Mouse (Mus musculus) heart, embryonic 13.5 days (tissue): ENCODE data around the gene Dguok. TPM values are rescaled to one million over a fixed set of nuclear protein-coding genes. Genes with fewer than 3 reads are reported as not detected.

Source experiments
- ATAC-seq: fragments of 200-750 bp; cut with Nextera tagmentation; 2 replicates; pipeline ENCODE4 v1.8.0; 2017; ENCODE audit warnings: moderate TSS enrichment; ENCODE audit not compliant: insufficient number of reproducible peaks, low FRiP score, low TSS enrichment; ENCODE audit errors: extremely low read depth
- H3K27ac ChIP-seq: fragments of 300-500 bp; sonication (generic); replicated peaks from 2 replicates; pipeline ENCODE4 v1.5.1; 2015; ENCODE audit warnings: moderate library complexity, mild to moderate bottlenecking, inconsistent platforms
- H3K27me3 ChIP-seq: fragments of 300-500 bp; sonication (generic); replicated peaks from 2 replicates; pipeline ENCODE4 v1.6.1; 2015; ENCODE audit warnings: mild to moderate bottlenecking, inconsistent platforms
- H3K36me3 ChIP-seq: fragments of 300-500 bp; sonication (generic); 2 replicates; pipeline ENCODE4 v1.6.1; 2015; ENCODE audit warnings: mild to moderate bottlenecking, inconsistent platforms
- H3K4me1 ChIP-seq: fragments of 300-500 bp; sonication (generic); 2 replicates; pipeline ENCODE4 v1.6.1; 2015; ENCODE audit warnings: inconsistent platforms
- H3K4me2 ChIP-seq: fragments of 300-500 bp; sonication (generic); 2 replicates; pipeline ENCODE4 v1.6.1; 2015; ENCODE audit warnings: inconsistent platforms, mild to moderate bottlenecking, moderate library complexity
- H3K4me3 ChIP-seq: fragments of 300-500 bp; sonication (generic); 2 replicates; pipeline ENCODE4 v1.5.1; 2015; ENCODE audit warnings: moderate library complexity, mild to moderate bottlenecking, inconsistent platforms
- H3K9ac ChIP-seq: fragments of 300-500 bp; sonication (generic); 2 replicates; pipeline ENCODE4 v1.6.1; 2015; ENCODE audit warnings: inconsistent platforms, mild to moderate bottlenecking, moderate library complexity
- H3K9me3 ChIP-seq: fragments of 300-500 bp; sonication (generic); 2 replicates; pipeline ENCODE4 v1.6.1; 2016; ENCODE audit warnings: inconsistent platforms
- WGBS: fragments of 180-500 bp; shearing (Covaris S2); methylation state at CpG from one replicate; pipeline ENCODE4 v1.1.7; 2015; ENCODE audit warnings: mixed read lengths; 5-methylcytosine and 5-hydroxymethylcytosine counted together
- polyA plus RNA-seq: library from polyadenylated mRNA; unstranded; fragments of >200 nt; fragmentation: Nextera tagmentation; extraction: Ambion mirVana; gene quantifications from 2 replicates; pipeline ENCODE4 v1.2.1, GENCODE M21; 2015

The Dguok gene
- polyA plus RNA-seq, 1 experiment from 2014 or later = 55.2 TPM

DNA sequence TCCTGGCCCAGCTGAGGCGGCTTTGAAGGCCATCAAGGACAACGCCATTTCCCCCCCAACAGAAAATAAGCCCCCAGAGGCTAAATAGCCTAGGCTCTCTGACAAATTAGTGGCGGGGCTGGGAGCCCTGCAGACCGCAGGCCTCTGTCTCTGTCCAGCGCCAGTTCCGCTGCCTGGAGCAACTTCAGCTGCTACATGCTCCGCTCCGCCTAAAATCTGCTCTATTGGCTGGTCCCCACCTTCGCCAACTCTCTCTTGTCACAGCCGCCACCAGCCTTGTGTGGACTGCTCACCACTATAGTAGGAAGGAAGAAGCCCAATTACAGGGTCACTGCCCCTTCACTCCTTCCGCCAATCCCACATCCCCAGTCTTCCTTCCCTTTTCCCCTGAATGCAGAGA, 53.1 kb downstream of the Dguok start:
- H3K27me3 ChIP-seq = peaks cover 6% of the 10 kb centered on the region; the same call in 1 of the 2 replicates
- H3K27ac ChIP-seq = 0 out of 2 replicates have a peak overlapping the region, but pooled peaks have one; percentile 5
- peak overlapping the region; percentile 97 for H3K9ac ChIP-seq
- H3K4me1 ChIP-seq = peaks cover 81% of the 10 kb centered on the region
- WGBS = 54% methylated on average over 11 of the region's 11 CpGs
- no peaks in the 10 kb centered on the region for H3K9me3 ChIP-seq
- H3K36me3 ChIP-seq = peaks cover 11% of the 10 kb centered on the region; the same call in 1 of the 2 replicates
- ATAC-seq = no peak
- H3K4me3 ChIP-seq = peak overlapping the region; percentile 88
- H3K4me2 ChIP-seq = peak overlapping the region; percentile 96

DNA sequence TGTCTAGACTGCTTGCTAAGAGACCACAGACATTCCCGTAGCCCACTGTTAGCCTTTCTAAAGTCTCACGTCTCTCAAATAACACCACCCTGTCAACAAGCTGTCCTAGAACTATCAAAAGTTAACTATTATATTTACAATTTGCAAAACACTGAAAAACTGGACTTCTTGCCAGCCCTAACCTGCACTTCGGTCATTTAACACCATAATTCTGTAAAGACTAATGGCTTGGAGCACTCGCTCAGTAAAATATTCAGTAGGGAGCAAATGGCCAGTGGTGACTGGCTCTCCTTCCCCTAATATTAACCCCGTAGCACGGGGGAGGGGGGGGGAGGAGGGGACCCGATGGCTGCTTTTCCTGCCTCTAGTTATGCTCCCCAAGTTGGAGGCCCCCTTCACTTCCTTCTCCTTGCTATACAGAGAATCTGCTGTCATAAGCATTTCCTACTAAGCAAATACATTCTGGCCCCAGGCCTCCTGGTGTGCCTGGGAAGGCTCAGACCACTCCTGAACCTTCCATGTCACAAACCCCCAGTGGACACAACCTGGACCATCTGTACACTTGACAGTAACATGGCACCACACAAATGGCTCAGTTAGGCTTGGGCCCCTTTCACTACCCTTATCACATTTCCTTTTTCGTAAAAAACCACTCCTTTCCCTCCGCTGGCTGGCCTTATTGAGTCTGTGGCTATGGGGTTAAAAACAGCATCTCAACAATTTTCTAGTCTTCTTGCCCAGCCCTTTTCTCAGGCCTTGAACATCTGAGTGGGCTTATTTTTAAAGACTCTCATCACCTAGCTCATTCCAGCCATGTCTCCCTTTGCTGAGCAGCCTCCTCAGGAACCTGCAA, 56.1 kb downstream of the Dguok start:
- Histone ChIP-seq H3K9me3 (no peaks in the 10 kb centered on the region), H3K9ac (no peak overlapping the region), H3K27ac (peak overlapping the region; percentile 85), H3K4me3 (peak overlapping the region; percentile 8; the same call in 1 of the 2 replicates), H3K27me3 (no peaks in the 10 kb centered on the region), H3K4me1 (peaks cover 99% of the 10 kb centered on the region), H3K4me2 (peak overlapping the region; percentile 35), H3K36me3 (peaks cover 33% of the 10 kb centered on the region)
- 52% methylated on average over 9 of the region's 9 CpGs for WGBS
- no peak for ATAC-seq

DNA sequence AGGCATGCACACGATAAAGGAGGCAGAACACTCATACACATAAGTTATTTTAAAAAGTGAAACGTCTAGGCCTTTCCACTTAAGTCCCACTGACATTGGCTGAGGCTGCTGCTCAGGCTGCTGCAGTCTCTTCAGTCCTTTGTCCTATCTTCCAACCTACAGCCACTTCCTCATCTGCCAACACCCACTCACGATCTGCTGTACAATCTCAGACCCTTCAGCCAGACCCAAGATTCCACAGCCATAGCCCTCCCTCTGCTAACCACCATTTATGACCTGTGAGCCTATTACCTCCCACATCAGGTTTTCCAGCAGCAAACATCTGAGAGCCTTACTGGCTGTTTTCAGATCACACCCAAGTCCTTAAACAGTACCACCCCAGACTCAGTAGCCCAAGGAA, 57.3 kb downstream of the Dguok start:
- 5% methylated on average over 3 of the region's 3 CpGs for WGBS
- Histone ChIP-seq H3K4me1 (peaks cover 99% of the 10 kb centered on the region), H3K9me3 (no peaks in the 10 kb centered on the region), H3K9ac (peak overlapping the region; percentile 58), H3K36me3 (peaks cover 40% of the 10 kb centered on the region), H3K4me3 (no peak overlapping the region), H3K4me2 (peak overlapping the region; percentile 44), H3K27me3 (no peaks in the 10 kb centered on the region), H3K27ac (peak overlapping the region; percentile 85)
- peak; percentile 33; the same call in 1 of the 2 replicates for ATAC-seq

DNA sequence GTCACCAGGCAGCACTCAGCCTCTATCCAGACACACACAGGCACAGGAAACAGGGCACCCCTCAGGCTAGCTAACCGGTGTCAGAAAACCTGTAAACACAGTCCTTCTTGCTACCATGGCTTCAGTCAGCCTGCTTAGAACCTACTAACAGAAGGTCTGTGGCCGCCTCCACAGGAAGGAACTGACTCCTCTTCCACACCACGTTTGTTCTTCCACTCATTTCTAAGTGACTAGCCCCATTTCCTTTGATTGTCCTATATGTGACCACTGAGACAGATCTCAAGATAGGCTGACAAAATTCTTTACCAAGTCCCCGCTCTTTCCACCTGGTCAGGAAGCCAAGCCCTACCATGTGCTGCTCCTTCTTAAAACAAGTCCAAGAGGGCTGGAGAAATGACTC, 57.9 kb downstream of the Dguok start:
- no peak for ATAC-seq
- H3K9ac ChIP-seq = peak overlapping the region; percentile 58; the same call in 1 of the 2 replicates
- 47% methylated on average over 4 of the region's 4 CpGs for WGBS

DNA sequence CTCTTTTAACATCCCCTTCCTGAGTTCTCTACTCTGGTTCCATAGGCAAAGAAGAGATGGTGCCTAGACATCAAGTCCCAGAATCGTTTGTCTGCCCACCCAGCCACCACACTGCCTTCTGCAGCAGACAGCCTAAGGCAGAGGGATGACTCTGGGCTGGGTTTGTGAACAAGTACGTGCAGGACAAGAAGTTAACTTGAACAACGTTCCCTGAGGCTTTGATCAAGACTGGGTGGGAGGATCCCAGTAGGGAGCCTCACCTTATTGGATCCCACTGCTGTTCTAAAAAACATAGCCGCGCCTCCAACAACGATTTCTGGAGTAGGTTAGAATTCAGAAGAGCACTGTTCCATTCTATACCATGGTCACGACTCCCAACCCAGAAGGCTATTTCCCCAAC, 59.7 kb downstream of the Dguok start:
- Histone ChIP-seq H3K9me3 (no peaks in the 10 kb centered on the region), H3K27me3 (no peaks in the 10 kb centered on the region), H3K9ac (peak overlapping the region; percentile 8; the same call in 1 of the 2 replicates), H3K36me3 (peaks cover 36% of the 10 kb centered on the region), H3K4me3 (no peak overlapping the region), H3K4me2 (no peak overlapping the region), H3K27ac (no peak overlapping the region), H3K4me1 (peaks cover 100% of the 10 kb centered on the region)
- no peak for ATAC-seq
- 68% methylated on average over 7 of the region's 7 CpGs for WGBS

More for the DNA sequence above, 57.9 kb downstream of the Dguok start:
- Histone ChIP-seq H3K27ac (peak overlapping the region; percentile 85), H3K27me3 (no peaks in the 10 kb centered on the region), H3K4me1 (peaks cover 99% of the 10 kb centered on the region), H3K9me3 (no peaks in the 10 kb centered on the region), H3K4me3 (no peak overlapping the region), H3K4me2 (peak overlapping the region; percentile 44), H3K36me3 (peaks cover 37% of the 10 kb centered on the region)

DNA sequence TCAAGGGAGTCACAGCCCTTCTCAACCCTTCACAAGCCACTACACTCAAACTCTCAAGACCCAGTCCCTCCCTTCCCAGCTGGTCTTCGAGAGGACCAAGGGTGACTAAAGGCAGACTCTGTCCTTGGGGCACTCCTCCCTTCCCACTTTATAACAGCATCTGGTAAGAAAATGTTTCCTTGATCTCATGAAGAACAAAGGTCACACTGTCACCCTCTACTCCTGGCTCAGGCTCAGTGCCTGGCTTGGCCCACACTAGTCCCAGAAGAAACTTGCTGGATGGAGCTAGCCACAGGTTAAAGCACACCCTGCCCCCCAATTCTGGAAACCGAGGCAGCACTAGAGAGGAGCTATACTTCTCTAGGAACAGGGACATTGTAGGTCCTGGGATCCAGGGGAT, 61.0 kb downstream of the Dguok start:
- Histone ChIP-seq H3K27me3 (no peaks in the 10 kb centered on the region), H3K9me3 (no peaks in the 10 kb centered on the region), H3K36me3 (peaks cover 33% of the 10 kb centered on the region), H3K9ac (no peak overlapping the region), H3K4me3 (no peak overlapping the region), H3K27ac (no peak overlapping the region), H3K4me1 (peaks cover 93% of the 10 kb centered on the region), H3K4me2 (no peak overlapping the region)
- ATAC-seq = no peak
- 71% methylated on average over 2 of the region's 2 CpGs for WGBS

DNA sequence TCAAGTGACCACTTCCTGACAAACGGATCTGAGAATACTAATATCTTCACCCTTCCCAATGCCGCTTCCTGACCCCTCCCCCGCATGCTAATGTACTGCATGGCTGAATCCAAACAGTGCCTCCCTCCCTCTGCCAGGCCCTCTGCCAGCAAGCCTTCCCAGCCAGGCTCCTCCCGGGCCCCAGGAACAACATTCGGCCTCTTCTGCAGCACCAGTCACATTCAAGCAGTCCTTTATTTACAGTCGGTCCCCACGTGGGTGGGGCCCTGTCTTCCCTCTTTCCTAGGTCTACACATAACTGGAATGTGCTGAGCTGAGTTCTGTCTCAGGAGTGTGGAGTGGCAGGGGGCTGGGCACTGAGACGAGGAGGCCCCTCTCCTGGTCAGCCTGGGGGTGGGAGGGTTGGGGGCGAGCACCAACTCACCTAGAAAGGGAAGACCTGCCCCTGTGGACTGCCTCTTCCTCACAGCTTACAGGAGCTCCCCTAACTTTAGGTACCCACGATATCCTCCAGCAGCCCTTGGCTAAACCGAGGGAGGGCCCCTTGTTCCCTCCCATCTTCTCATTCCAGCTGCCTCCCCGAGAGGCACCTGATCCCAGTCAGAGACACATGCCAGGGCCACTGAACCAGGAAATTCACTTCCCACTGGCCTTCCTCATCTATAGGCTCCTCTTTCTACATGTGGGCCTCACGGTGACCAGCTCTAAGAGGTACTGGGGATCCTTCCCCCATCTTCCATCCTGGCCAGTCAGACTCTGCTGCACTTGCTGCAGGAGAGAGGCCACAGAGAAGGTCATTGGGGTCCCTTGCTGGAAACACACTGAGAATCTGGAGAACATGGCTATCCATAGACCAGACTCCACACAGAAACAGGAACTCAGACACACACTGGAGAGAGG, 63.1 kb downstream of the Dguok start:
- H3K27me3 ChIP-seq = no peaks in the 10 kb centered on the region
- peak overlapping the region; percentile 95 for H3K27ac ChIP-seq
- peak overlapping the region; percentile 27 for H3K4me3 ChIP-seq
- ATAC-seq = peak; percentile 34; the same call in 1 of the 2 replicates
- 5% methylated on average over 13 of the region's 13 CpGs for WGBS
- H3K4me2 ChIP-seq = peak overlapping the region; percentile 94
- peaks cover 39% of the 10 kb centered on the region for H3K36me3 ChIP-seq
- H3K4me1 ChIP-seq = peaks cover 92% of the 10 kb centered on the region
- H3K9me3 ChIP-seq = no peaks in the 10 kb centered on the region
- H3K9ac ChIP-seq = peak overlapping the region; percentile 90

DNA sequence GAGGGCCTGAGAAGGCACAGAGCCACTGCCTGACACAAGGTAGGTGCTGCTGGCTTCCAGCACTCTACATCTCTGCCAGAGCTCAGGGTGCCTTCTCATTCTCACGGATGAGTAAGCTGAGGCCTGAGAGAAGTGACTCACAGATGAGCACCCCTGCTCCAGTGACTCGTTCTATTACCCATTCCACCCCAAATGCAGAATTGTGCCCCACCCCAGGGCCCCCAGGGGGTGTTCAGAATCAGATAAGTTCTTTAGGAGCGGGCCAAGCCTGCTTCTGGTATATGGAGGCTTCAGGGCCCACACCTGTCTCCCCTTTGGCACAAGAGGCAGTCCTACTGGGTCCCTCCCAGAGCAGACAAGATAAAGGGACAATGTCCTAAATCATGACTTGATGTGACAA, 64.1 kb downstream of the Dguok start:
- Histone ChIP-seq H3K4me2 (peak overlapping the region; percentile 94), H3K27ac (peak overlapping the region; percentile 95), H3K4me3 (peak overlapping the region; percentile 85), H3K4me1 (peaks cover 92% of the 10 kb centered on the region), H3K36me3 (peaks cover 41% of the 10 kb centered on the region), H3K9me3 (no peaks in the 10 kb centered on the region), H3K9ac (peak overlapping the region; percentile 90), H3K27me3 (no peaks in the 10 kb centered on the region)
- ATAC-seq = no peak
- 36% methylated on average over 3 of the region's 3 CpGs for WGBS

DNA sequence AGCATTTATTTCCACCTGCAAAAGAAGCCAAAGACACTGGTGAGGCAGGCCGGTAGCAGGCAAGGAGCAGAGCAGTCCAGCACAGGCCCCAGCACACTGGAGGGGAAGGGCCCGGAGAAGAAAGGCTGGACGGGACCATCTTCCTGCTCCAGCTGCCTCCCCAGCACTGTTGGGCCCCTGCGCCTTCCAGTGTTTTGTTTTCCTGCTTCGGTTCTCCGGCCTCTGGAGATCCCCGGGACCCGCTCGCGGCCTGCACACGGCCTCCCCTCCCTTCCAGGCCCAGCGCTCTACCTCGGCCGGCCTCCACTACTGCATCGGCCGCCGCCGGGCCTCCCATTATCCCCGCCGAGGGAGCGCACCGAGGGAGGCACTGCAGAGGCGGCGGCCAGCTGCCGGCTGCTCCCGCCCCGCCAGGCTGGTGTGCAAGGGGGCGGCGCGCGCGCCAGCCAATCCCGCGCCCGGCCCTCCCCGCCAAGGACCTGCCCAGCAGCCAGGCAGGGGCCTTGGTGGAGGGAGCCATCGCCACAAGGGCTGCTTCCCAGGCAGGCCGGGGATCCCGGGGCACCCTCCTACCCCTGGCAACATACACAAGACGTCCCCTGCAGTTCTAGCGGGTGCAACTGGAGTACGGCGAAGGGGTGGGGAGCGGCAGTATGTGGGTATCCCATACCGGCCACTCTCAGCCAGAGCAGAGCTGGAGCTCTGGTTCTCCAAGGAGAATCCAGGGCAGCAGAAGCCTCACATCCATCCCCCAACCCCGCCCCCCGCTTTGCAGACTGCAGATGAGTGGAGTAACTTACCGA, 65.3 kb downstream of the Dguok start:
- Histone ChIP-seq H3K27me3 (no peaks in the 10 kb centered on the region), H3K4me1 (peaks cover 89% of the 10 kb centered on the region), H3K4me2 (peak overlapping the region; percentile 94), H3K27ac (peak overlapping the region; percentile 95), H3K9me3 (no peaks in the 10 kb centered on the region), H3K9ac (peak overlapping the region; percentile 90), H3K36me3 (peaks cover 46% of the 10 kb centered on the region), H3K4me3 (peak overlapping the region; percentile 85)
- WGBS = under 1% methylated on average over 48 of the region's 48 CpGs
- peak; percentile 84 for ATAC-seq

DNA sequence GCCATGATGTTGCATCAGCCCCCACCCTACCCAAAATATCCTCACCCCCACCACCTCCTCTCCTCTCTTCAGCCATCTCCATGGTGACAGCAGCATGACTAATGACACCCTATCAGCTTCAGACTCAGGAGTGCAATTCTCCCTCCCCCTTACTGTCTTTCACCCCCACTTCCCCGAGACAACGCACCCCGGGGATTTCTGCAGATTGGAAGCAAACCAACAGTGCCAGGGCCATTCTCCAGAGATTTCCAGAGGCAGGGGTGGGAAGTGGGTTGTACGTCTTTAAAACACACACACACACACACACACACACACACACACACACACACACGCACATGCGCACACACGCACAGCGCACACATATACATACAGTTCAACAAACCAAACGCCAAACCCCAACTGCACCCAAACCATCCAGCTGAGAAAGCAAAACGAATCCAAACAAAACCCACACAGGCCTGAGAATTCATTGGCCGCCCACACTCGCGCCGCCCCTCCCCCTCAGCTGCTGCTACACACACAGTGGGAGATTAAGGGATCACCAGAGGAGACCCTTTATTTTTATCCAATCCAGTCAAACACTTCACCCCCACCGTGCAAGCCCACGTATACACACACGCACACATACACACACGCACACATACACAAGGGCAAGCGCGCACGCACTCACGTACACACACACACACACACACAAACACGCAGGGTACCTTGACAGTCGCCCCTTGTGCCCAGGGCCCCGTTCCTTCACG, 66.1 kb downstream of the Dguok start:
- Histone ChIP-seq H3K27me3 (no peaks in the 10 kb centered on the region), H3K4me3 (peak overlapping the region; percentile 85), H3K9me3 (no peaks in the 10 kb centered on the region), H3K27ac (peak overlapping the region; percentile 95), H3K4me1 (peaks cover 85% of the 10 kb centered on the region), H3K4me2 (peak overlapping the region; percentile 94), H3K9ac (peak overlapping the region; percentile 90), H3K36me3 (peaks cover 38% of the 10 kb centered on the region)
- WGBS = 4% methylated on average over 26 of the region's 26 CpGs
- ATAC-seq = no peak
